Mouse (Mus musculus) left cerebral cortex, adult 11 months (tissue): Measurements from ENCODE around the gene Rap1gap.

Experiments used
- DNase-seq: peaks from one replicate; pipeline ENCODE4 v3.0.0; 2022; ENCODE audit warnings: low spot score

Rap1gap gene

DNA sequence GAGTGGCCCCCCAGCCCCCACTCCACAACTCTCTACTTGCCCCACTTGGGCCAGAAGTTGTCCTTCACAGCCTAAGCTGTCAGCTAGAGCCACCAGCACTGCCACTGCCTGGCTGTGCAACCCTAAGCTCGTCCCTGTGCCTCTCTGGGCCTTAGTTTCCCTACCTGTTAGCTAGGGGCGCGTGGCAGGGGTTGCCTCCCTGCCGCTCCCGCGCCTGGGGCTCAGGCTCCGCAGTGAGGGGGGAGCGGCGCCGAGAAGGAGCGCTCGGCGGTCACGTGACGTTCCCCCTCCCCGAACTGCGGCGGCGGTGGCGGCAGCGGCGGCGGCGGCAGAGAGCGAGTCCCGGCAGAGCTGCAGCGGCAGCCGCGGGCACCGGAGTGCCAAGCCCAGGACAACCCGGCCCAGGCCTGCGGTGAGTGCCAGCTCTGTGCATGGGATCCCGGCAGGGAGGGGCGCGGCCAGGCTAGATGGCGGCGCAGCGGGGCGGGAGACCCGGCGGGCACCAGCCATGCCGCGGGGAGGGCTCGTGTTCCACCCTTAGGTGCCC lies at the start of gene Rap1gap:
Rap1gap (plus strand) TSS at position 294 of the 547 bp plus-strand sequence.
- DNase-seq: peak; percentile 59

DNA sequence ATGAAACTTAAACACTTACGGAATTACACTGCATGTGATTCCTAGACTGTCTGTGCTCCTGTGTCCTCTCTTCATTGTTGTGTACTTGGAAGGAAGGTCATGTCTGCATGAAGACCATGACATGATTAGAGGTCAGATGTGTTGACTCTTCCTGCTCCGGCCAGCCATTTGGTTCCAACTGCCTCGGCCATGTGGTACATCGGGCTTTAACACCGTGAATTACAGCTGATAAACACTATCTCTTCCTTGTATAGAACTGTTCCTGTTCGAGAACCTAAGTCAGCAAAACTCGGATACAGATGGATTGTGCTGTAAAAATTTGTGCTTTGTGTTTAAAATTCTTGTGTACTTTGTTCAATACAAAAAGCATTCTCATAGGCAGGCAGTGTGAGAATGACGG lies 41.7 kb upstream of the Rap1gap start:
- DNase-seq: no peak

DNA sequence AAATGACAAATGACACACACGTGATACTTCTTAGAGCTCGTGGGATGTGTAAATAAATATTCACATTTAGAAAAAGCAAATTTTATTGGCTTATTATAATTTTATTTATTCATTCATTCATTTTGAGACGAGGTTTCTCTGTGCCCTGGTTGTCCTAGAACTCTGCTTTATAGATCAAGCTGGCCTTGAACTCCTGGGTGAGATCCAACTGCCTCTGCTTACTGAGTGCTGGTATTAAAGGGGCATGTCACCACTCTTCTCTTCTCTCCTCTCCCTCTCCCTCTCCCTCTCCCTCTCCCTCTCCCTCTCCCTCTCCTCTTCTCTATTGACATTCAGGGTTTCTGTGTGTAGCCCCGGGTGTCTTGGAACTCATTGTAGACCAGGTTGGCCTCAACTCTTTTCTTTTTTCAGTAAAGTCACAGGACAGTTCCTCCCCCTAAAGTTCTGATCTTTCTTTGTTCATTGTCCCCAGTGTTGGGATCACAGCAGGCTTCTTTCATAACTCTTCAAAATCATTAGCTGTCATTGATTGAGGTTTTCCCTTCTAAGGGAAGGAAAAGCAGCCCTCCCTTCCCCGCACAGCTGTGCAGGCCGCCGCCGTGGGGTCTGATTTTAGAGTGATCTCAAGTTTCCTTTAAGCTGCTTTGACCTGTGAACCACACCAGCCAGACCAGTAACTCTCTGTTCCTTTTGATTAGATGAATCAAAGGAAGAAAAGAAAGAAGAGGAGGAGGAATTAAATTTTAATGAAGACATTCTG lies 36.9 kb upstream of the Rap1gap start:
- no peak for DNase-seq

DNA sequence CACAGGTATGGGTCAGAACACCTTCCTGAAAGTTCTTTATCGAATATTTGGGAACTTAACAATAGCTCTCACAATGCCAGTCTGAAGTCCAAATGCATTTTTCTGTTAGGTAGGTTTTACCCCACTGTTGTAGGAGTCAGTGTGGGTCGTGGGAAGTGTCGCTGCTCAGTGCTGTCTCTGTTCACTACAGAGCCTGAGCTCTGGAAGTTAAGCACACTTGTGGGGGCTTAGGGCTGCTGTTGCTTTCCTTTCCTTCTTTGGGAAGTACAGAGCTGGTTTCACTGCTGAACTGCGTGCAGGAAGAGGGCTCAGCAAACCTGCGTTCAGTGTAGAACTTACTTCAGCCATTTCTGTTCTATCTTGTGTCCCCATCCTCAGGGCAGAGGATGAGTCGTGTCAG lies 36.1 kb upstream of the Rap1gap start:
- no peak for DNase-seq

DNA sequence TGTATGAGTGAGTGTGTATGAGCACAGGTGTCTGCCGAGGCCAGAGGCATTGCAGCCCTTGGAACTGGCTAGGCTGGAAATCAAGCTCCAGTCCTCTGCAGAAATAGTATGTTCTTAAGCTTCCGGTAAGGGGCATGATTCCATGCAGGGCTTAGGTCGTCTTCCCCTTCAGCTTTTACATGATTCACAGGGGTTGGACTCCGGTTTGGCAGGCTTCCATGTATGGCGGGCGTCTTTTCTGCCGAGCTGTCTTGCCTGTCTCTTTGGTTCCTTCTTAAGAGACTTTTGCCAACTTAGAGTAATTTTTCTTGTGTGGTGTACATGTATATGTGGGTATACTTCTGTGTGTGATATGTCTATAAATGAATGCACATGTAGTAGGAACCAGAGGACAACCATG lies 35.2 kb upstream of the Rap1gap start:
- DNase-seq: no peak

DNA sequence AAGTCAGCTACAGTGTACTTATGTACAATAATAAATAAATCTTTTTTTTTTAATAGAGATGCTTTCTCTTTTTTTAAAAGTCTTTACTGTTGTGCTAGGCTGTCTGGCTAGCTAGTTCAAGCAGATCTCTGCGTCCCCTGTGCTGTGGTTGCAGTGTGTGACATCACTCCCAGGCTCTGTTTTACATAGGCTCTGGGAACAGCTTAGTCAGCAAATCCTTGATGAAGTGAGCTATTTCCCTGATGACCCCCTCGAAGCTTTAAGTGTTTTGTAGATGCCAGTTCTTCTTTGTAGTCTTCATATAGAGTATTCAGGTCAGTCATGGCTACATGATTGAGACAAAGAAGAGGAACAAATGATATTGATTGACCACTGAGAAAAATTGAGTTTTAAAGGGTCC lies 34.4 kb upstream of the Rap1gap start:
- no peak for DNase-seq

DNA sequence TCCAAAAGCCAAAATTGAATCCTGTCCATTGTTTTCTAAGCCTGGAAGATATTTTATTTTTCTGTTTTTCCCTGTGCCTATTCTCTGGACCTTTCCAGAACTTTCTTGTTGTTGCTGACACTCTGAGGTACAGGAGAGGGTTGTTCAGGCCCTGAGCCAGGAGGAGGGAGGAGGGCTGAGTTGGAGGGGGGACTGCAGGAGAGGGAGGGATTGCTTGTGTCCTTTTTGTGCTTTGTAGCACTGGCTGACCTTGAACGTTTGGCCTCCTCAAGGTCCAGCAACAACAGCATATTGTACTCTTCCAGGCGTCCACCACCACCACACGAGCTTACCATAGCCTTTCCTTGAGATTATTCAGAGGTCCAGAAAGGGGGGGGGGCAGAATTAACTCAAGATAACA lies 32.9 kb upstream of the Rap1gap start:
- DNase-seq: no peak

DNA sequence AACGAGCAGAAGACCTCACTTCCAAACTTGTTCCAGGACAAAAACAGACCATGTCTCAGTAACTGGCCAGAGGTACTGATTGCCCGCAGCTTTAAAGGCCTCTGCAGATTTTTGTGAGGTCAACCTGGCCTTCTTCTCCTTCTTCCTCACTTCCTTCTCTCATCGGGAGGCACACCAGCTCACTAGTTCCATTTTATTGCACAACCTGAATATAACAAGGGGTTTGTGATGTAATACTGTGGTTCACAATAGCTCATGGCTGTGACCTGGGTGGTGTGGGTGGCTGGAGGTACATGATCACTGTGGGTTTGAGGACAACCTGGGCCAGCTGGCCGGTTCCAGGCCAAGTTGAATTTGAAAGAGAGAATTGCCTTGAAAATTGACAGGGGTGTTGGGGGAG lies 31.1 kb upstream of the Rap1gap start:
- DNase-seq: no peak

DNA sequence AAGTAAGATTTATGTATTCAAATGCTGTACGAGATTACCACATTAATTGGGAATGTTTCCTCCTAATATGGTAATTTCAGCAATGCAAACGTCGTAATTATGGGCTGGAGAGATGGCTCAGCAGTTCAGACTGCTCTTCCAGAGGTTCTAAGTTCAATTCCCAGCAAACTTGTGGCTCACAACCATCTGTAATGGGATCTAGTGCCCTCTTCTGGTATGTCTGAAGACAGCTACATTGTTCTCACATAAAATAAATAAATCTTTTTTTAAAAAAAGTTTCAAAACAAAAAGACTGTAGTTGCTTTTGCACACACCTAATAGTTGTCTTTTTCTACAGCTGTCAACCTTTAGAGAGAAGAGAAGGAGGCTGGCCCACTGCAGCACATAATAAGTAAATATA lies 27.9 kb upstream of the Rap1gap start:
- DNase-seq: no peak

DNA sequence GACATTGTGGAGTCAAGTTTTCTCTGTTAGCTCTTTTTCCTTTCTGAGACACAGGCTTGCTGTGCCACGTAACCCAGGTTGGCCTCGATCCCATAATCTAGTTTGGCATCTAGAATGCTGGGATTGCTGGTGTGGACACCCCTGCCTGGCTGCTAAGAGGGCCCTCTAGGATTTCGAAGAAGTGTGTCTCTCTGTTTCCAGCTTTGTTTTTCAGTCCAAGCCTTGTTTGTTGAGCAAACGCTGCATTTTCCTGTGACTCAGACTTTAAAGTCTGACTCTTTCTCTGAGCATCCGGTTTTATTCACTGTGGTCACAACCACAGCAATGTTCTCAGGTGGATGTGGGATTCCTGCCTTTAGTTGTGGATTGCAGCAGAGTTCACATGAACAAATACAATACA lies 23.0 kb upstream of the Rap1gap start:
- no peak for DNase-seq

DNA sequence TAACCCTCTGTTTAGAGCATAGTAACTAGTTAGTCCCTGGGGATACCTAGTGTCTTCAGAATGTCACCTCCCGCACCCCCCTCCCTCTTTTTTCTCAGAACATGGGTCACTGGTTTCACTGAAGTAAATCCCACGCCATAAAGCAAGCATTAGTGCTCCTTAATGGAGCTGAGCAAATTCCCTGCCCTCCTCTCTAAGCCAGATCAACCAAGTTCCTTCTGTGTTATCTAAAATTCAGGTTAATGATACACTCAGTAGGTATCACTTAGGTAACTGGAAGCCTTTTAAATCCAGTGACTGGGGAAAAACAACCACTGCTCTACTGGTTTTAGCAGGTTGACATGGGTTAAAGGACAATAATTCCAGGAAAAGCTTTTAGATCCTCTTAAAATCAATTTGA lies 22.4 kb upstream of the Rap1gap start:
- DNase-seq: no peak

DNA sequence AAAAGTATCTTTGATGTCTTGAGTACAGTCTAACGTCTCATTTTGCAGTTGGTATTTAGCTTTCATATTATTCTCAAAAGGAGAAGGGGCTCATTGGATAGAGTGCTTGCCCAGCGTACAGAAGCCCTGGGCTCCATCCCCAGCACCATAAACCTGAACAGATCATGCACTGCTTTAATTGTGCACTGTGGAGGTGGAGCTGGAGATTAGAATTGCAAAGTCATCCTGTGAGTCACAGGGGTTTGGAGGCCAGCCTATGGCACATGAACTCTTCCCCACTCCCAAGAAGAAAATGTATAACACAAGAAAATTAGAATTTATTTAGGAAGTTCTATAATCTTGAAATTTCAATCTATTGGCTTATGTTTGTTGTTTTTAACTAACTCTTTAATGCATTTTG lies 21.1 kb upstream of the Rap1gap start:
- DNase-seq: no peak

DNA sequence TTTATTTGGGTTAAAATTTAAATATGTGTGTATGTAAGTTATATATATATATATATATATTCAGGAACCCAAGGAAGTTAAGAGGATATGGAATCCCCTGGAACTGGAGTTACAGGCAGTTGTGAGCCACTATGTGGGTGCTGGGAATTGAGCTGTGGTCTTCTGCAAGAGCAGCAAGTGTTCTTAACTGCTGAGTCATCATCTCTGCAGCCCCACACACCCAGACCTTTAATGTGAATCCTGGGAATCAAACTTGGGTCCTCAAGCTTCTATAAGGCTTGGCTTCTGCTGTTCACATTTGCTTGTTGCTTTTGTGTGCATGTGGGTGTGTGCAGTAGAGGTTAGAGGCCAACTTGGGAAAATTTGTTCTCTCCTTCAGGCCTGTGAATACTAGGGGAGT lies 18.3 kb upstream of the Rap1gap start:
- DNase-seq: no peak

DNA sequence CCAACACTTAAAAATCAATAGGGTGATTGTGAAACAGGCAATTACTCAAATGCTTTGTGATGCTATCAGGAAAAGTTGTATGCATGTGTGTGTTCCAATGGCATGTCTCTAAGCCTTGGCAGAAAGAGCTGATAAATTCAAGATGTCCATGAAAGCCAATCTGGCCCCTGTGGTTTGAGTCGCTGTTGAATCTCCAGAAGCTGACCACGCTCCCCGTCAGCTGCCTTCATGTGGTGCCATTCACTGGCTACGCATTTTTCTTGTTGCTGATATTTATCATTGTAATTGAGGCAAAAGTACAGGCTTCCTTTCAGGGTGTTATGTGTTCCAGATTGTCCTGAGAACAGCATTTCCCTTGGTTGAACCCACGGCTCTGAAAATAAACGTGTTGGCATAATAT lies 16.9 kb upstream of the Rap1gap start:
- no peak for DNase-seq

DNA sequence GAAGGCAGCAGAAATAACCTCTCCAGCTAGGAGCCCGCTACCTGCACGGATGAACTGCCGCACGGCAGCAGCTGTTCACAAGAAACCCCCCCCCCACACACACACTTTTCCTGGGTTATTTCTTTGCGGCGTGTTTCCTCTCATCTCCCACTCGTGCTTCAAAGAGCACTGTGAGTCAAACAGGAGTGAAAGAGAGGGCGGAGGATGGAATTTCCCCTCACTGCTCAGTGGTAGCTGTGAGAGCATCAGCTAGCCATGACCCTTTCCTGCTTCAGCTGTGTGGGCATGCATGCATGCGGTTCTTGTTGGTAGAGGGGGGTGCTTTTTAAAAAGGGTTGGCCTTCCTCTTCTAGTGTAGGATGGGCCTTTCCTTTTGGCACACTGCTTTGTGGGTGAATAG lies 16.3 kb upstream of the Rap1gap start:
- DNase-seq: no peak

DNA sequence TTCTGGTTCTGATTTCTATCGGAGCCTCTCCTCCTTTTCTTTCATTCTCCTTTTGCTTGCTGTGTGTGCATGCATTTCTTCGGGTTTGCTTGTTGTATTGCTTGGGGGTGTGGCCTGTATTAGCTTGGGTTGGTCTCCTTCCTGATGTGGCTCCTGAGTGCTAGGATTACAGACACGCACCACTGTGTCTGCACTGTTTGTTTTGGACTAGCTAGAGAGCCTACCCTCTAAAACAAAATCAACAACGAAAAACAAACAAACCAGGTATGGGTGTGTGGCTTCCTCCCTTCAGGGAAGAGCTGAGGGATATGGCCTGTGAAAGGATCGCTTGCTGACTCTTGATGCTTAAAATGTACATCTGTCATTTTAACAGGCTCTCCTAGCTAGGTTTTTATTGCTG lies 13.6 kb upstream of the Rap1gap start:
- DNase-seq: no peak

DNA sequence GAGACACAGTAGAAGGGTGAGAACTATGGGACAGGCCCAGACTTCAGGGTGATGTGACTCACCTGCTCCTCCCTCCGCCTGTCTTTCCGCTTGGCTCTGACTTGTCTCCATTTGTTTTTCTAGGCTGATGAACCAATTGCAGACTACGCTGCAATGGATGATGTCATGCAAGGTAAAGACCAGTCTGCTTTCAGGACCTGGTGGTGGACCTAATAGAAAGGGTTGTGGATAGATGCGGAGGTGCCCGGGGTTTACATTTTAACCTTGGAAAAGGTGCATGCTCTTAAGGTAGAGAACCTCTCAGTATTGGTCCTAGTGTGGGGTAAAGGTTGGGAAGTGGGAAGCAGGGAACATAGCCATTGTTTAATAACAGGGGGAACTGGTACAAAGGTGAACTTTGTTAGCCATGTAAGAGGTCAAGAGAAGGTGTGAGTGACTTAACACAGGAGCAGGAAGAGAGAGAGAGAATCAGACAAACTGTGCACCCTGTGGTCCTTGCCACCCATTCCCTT lies 11.6 kb upstream of the Rap1gap start:
- DNase-seq: no peak

DNA sequence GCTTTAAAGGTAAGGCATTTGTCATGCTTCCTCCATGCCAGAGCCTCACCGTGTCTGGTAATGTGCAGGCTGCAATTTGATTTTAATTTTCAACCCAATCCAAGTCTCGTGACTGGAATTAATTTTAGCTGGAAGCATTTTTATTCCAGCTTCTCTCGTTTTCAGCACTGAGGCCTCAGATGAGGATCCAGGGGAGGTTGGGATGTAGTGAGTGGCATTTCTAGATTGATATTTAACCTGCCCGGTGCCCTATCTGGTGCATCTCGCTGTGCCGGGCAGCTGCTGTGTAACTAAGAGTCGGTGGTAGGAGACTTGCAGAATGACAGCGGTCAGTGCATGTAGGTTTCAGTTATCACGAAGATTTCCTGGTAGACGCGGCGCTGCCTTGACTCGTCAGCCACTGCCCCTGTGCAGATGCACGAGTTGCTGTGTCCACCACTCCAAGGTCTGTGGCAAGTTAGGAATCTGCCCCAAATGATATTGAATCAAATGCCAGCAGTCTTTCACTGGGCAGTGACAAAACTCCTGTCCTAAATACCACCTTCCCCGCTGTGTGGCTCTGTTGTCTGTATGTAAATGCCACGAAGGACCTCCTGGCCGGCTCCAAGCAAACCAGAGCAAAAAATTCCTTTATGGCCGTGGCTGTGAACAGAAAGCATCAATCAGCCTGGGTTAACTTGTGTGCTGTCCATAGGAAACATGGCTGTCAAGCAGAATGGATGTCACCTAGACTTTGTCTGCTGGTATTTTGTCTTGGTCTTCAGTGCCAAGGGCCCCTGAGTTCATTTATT lies 9.1 kb upstream of the Rap1gap start:
- DNase-seq: no peak

DNA sequence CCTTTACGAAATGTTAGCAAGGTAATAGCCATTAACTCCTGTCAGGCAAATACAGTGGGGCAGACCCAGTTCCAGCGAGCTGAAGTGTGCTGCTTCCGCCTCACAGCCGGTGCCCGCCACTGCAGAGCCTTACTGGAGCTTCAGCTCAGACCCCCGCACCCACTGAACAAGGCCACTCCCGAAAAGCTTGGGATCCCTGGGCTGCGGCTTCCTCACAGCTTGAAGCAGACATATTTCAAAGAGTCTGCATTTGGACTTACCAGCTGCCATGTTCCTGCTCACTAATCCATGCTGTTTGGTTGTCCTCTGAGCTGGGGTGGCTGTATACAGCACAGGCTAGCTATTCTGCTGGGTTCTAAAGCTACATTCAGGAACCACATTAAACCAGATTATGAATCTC lies 6.9 kb upstream of the Rap1gap start:
- DNase-seq: no peak

DNA sequence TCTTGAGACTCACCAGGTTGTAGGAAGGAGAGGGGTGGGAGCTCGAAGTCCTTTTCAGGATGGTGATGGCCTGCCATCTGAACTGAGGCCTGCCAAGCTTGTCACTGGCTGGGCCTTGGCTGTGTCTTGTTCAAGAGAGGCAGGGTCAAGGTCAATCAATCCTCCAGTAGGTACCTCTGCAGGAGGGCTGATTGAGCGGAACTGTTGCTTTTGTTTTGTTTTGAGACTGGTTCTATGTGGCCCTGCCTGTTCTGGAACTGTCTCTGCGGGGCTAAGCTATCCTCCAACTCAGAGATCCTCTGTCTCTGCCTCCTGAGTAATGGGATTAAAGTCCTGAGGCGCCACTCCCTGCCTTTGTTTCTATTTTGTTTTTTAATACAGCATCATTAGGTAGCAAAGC lies 5.0 kb upstream of the Rap1gap start:
- no peak for DNase-seq

DNA sequence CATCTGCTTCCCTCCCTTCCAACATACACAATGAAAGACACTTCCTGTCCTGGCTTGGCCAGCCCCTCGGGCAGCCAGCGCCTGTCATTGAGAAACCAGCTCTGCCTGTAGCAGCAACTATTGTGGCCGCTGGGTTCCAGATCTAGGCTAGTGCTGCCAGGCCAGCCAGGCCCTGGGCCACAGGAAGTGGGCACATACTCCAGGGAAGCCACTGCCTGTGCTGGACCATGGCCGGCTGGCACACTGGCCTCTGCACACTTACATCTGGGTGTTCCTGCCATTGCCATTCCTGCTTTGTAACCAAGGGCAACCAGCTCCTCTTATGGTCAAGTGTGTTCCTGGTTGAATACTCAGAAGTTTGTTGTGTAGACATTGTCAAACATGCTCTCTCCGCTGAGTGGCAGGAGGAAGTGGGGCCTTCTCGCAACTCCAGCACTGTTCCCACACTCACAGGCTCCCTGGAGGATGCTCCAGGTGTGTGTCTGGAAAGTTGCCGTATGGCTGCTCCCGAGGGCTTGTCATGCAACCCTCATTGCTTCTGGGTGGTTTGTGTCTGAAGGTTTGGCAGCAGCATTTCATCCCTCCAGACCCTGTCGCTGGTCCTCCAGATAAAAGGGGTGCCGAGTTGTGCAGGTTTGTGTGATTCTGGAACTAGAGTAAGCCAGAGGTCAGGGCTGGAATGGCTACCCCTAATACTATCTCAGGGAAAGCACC lies 4.0 kb upstream of the Rap1gap start:
- DNase-seq: no peak

DNA sequence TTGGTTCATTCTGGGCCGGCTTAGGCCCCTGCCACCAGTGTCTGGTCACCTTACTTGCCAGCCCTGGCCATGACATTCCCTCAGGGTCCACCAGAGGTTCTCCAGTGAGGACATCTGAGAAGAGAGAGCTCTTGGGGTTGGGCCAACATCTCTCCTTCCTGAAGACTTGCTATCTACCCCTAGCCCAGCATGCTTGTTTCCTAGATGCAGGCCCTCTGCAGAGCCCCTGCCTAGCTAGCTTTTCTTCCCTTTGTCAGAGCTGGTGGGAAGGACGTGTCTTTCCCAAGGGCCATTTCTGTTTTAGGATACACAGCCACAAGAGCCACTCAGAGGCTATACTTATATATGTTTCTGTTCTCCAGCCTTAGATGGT lies 3.5 kb upstream of the Rap1gap start:
- no peak for DNase-seq

DNA sequence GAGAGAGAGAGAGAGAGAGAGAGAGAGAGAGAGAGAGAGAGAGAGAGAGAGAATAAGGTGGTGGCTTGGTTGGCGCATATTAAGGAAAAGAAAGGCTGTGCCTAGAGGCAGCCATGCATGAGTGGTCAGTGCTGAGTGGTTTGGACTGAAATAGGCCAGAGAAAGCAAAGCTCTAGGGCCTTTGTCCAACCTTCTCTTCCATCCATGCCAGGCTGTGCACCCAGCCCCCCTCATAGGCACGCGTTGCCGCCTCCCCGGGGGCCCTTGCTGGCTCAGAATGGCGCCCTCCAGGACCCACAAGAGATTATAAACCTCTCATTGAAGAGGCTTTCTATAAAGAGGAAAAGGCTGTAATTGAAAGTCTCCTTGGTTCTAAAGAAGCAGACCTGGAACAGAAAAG lies 3.0 kb upstream of the Rap1gap start:
- DNase-seq: no peak
